Mouse (Mus musculus) MEL (cell line): ENCODE measurements around the gene Shisa6. TPM values are rescaled to one million over a fixed set of nuclear protein-coding genes. Genes with fewer than 3 reads are reported as not detected.

Experiments
- DNase-seq: peaks from one replicate; pipeline ENCODE4 v3.0.0; 2011; ENCODE audit warnings: low read depth, low spot score
- H3K27ac ChIP-seq: 2 replicates; pipeline ENCODE4 v1.5.1; 2012; ENCODE audit warnings: low read depth, mild to moderate bottlenecking, control low read depth, low read length, moderate library complexity; ENCODE audit not compliant: control insufficient read depth
- H3K27me3 ChIP-seq, 2 experiments: fragments of 150-350 bp in 1 of 2; sonication (generic) in 1 of 2; 2 replicates each; pipeline ENCODE4 v1.6.1; 2012; ENCODE audit warnings: low read length in 2 of 2, mild to moderate bottlenecking in 2 of 2, improper control_type of control experiment in 1 of 2, moderate library complexity in 1 of 2; ENCODE audit not compliant: insufficient read depth in 2 of 2, control insufficient read depth in 1 of 2
- H3K36me3 ChIP-seq, 2 experiments: 2 replicates each; pipeline ENCODE4 v1.6.1; 2012 to 2014; ENCODE audit warnings: low read length in 2 of 2, improper control_type of control experiment in 1 of 2, inconsistent platforms in 1 of 2, mild to moderate bottlenecking in 1 of 2; ENCODE audit not compliant: insufficient read depth in 2 of 2, control insufficient read depth in 1 of 2
- H3K4me1 ChIP-seq, 2 experiments: fragments of 150-350 bp in 1 of 2; sonication (generic) in 1 of 2; 2 replicates each; pipeline ENCODE4 v1.6.1; 2012; ENCODE audit warnings: low read length in 2 of 2, improper control_type of control experiment in 1 of 2, mild to moderate bottlenecking in 1 of 2; ENCODE audit not compliant: insufficient read depth in 2 of 2, control insufficient read depth in 1 of 2
- H3K4me3 ChIP-seq, 2 experiments: fragments of 150-350 bp in 1 of 2; sonication (generic) in 1 of 2; 2 replicates each; pipeline ENCODE4 v1.5.1; 2012; ENCODE audit warnings: low read depth in 2 of 2, low read length in 2 of 2, mild to moderate bottlenecking in 2 of 2, moderate library complexity in 2 of 2, control low read depth in 1 of 2, improper control_type of control experiment in 1 of 2; ENCODE audit not compliant: control insufficient read depth in 1 of 2, insufficient read depth in 1 of 2
- H3K79me2 ChIP-seq: 2 replicates; pipeline ENCODE4 v1.6.1; 2012; ENCODE audit warnings: mild to moderate bottlenecking, low read length, moderate library complexity; ENCODE audit not compliant: control insufficient read depth, poor library complexity, insufficient read depth
- H3K9ac ChIP-seq: 2 replicates; pipeline ENCODE4 v1.6.1; 2012; ENCODE audit warnings: low read depth, mild to moderate bottlenecking, control low read depth, low read length, moderate library complexity; ENCODE audit not compliant: control insufficient read depth, poor library complexity, severe bottlenecking
- H3K9me3 ChIP-seq: fragments of 150-350 bp; sonication (generic); replicated peaks from 2 replicates; pipeline ENCODE4 v1.6.1; 2012; ENCODE audit warnings: mild to moderate bottlenecking, low read length, improper control_type of control experiment, moderate library complexity; ENCODE audit not compliant: insufficient read depth
- CHD1 ChIP-seq: IDR thresholded peaks from 2 replicates; pipeline ENCODE4 v1.6.1; 2012; ENCODE audit warnings: low read depth, mild to moderate bottlenecking, inconsistent platforms, low read length, improper control_type of control experiment
- CHD2 ChIP-seq: IDR thresholded peaks from 2 replicates; pipeline ENCODE4 v1.6.1; 2011; ENCODE audit warnings: low read length, improper control_type of control experiment
- ELF1 ChIP-seq: IDR thresholded peaks from 2 replicates; pipeline ENCODE4 v1.6.1; 2014; ENCODE audit warnings: low read depth, mild to moderate bottlenecking, inconsistent platforms, low read length, improper control_type of control experiment, moderate library complexity
- EP300 ChIP-seq, 2 experiments: IDR thresholded peaks; 2 replicates each; pipeline ENCODE4 v1.6.1; 2011; ENCODE audit warnings: improper control_type of control experiment in 2 of 2, low read length in 2 of 2, low read depth in 1 of 2, mild to moderate bottlenecking in 1 of 2
- ETS1 ChIP-seq: IDR thresholded peaks from 2 replicates; pipeline ENCODE4 v1.6.1; 2012; ENCODE audit warnings: low read depth, mild to moderate bottlenecking, inconsistent platforms, low read length, improper control_type of control experiment, moderate library complexity
- GABPA ChIP-seq: IDR thresholded peaks from 2 replicates; pipeline ENCODE4 v1.6.1; 2012; ENCODE audit warnings: low read depth, mild to moderate bottlenecking, inconsistent platforms, low read length, improper control_type of control experiment, moderate library complexity
- GATA1 ChIP-seq: IDR thresholded peaks from 2 replicates; pipeline ENCODE4 v1.6.1; 2011; ENCODE audit warnings: low read depth, low read length, improper control_type of control experiment
- JUND ChIP-seq: IDR thresholded peaks from 2 replicates; pipeline ENCODE4 v1.6.1; 2011; ENCODE audit warnings: low read depth, mild to moderate bottlenecking, improper control_type of control experiment, low read length
- MAX ChIP-seq: IDR thresholded peaks from 2 replicates; pipeline ENCODE4 v1.6.1; 2011; ENCODE audit warnings: low read length, improper control_type of control experiment
- MAZ ChIP-seq: IDR thresholded peaks from 2 replicates; pipeline ENCODE4 v1.6.1; 2012; ENCODE audit warnings: low read depth, mild to moderate bottlenecking, inconsistent platforms, low read length, improper control_type of control experiment
- MXI1 ChIP-seq: IDR thresholded peaks from 2 replicates; pipeline ENCODE4 v1.6.1; 2011; ENCODE audit warnings: mild to moderate bottlenecking, low read depth, low read length, improper control_type of control experiment
- MYB ChIP-seq: IDR thresholded peaks from 2 replicates; pipeline ENCODE4 v1.6.1; 2011; ENCODE audit warnings: mild to moderate bottlenecking, low read depth, low read length, improper control_type of control experiment
- MYC ChIP-seq: IDR thresholded peaks from 2 replicates; pipeline ENCODE4 v1.6.1; 2011; ENCODE audit warnings: low read depth, mild to moderate bottlenecking, low read length, improper control_type of control experiment, moderate library complexity
- NELFE ChIP-seq: IDR thresholded peaks from 2 replicates; pipeline ENCODE4 v1.6.1; 2011; ENCODE audit warnings: low read depth, low read length, improper control_type of control experiment
- POLR2A ChIP-seq, 2 experiments: IDR thresholded peaks; 2 replicates each; pipeline ENCODE4 v1.6.1; 2011 to 2012; ENCODE audit warnings: low read length in 2 of 2, mild to moderate bottlenecking in 2 of 2, control low read depth in 1 of 2, improper control_type of control experiment in 1 of 2, low read depth in 1 of 2, moderate library complexity in 1 of 2; ENCODE audit not compliant: control insufficient read depth in 1 of 2, insufficient read depth in 1 of 2, poor library complexity in 1 of 2
- POLR2AphosphoS2 ChIP-seq: IDR thresholded peaks from 2 replicates; pipeline ENCODE4 v1.6.1; 2011; ENCODE audit warnings: low read length, improper control_type of control experiment
- RAD21 ChIP-seq: IDR thresholded peaks from 2 replicates; pipeline ENCODE4 v1.6.1; 2011; ENCODE audit warnings: mild to moderate bottlenecking, low read depth, low read length, improper control_type of control experiment
- RCOR1 ChIP-seq: IDR thresholded peaks from 2 replicates; pipeline ENCODE4 v1.6.1; 2012; ENCODE audit warnings: low read depth, mild to moderate bottlenecking, inconsistent platforms, low read length, improper control_type of control experiment
- TAL1 ChIP-seq: IDR thresholded peaks from 2 replicates; pipeline ENCODE4 v1.6.1; 2012; ENCODE audit warnings: mild to moderate bottlenecking, inconsistent platforms, low read length, moderate library complexity, mixed read lengths
- USF2 ChIP-seq, 2 experiments: IDR thresholded peaks; 2 replicates each; pipeline ENCODE4 v1.6.1; 2011 to 2012; ENCODE audit warnings: improper control_type of control experiment in 2 of 2, low read length in 2 of 2, borderline replicate concordance in 1 of 2, inconsistent platforms in 1 of 2, low read depth in 1 of 2, mild to moderate bottlenecking in 1 of 2; ENCODE audit not compliant: insufficient read depth in 1 of 2
- ZC3H11A ChIP-seq: IDR thresholded peaks from 2 replicates; pipeline ENCODE4 v1.6.1; 2012; ENCODE audit warnings: low read depth, mild to moderate bottlenecking, inconsistent platforms, low read length, improper control_type of control experiment
- ZKSCAN1 ChIP-seq: IDR thresholded peaks from 2 replicates; pipeline ENCODE4 v1.6.1; 2012; ENCODE audit warnings: low read depth, mild to moderate bottlenecking, inconsistent platforms, low read length, improper control_type of control experiment, moderate library complexity
- ZMIZ1 ChIP-seq: IDR thresholded peaks from 2 replicates; pipeline ENCODE4 v1.6.1; 2012; ENCODE audit warnings: low read depth, mild to moderate bottlenecking, inconsistent platforms, low read length, improper control_type of control experiment, moderate library complexity
- ZNF384 ChIP-seq: IDR thresholded peaks from 2 replicates; pipeline ENCODE4 v1.6.1; 2012; ENCODE audit warnings: low read depth, mild to moderate bottlenecking, inconsistent platforms, low read length, improper control_type of control experiment
- polyA plus RNA-seq, 2 experiments: library from polyadenylated mRNA; stranded (reverse) in 1 of 2; unstranded in 1 of 2; fragments of >175 nt in 1 of 2; fragments of >200 nt in 1 of 2; gene quantifications; 2 replicates each; pipeline versions ENCODE4 v1.2.1 to v1.2.4; 2012; ENCODE audit warnings: low replicate concordance in 2 of 2, low read depth in 1 of 2; ENCODE audit not compliant: insufficient read length in 2 of 2, insufficient read depth in 1 of 2, missing spikeins in 1 of 2
- total RNA-seq: library from RNA; depleted of rRNA; stranded (reverse); fragments of 300-350 nt; gene quantifications from 2 replicates; pipeline ENCODE4 v1.2.3, GENCODE M21; 2012

The Shisa6 gene
- total and polyA plus RNA-seq, 3 experiments: not detected

- H3K36me3 ChIP-seq: no peaks in the 10 kb centered on the region
- H3K27ac ChIP-seq: no peak overlapping the region
Measured at GRCm38 (mm10) chr11:66359811-66360210, 166.0 kb downstream of the Shisa6 start.

GRCm38 (mm10) chr11:66344822-66345221, 180.9 kb downstream of the Shisa6 start:
- H3K36me3 ChIP-seq: no peaks in the 10 kb centered on the region
- H3K9me3 ChIP-seq: no peaks in the 10 kb centered on the region
- no peak overlapping the region for H3K9ac ChIP-seq
- no peak for DNase-seq
- no peak overlapping the region for H3K27ac ChIP-seq
- H3K79me2 ChIP-seq: no peaks in the 10 kb centered on the region
- H3K27me3 ChIP-seq: no peaks in the 10 kb centered on the region
- no peak for TF ChIP-seq GABPA
- TF ChIP-seq RCOR1: no peak
- no peak for TF ChIP-seq ZKSCAN1
- no peak for TF ChIP-seq ZC3H11A
- no peak for TF ChIP-seq MXI1
- TF ChIP-seq MYC: no peak
- no peak for TF ChIP-seq RAD21
- no peak for TF ChIP-seq TAL1
- no peak for TF ChIP-seq ETS1
- H3K4me1 ChIP-seq: no peaks in the 10 kb centered on the region
- H3K4me3 ChIP-seq: no peak overlapping the region

More at GRCm38 (mm10) chr11:66359811-66360210, 166.0 kb downstream of the Shisa6 start:
- TF ChIP-seq POLR2AphosphoS2 (no peak), POLR2A (IDR thresholded peaks at IDR 0.05; ENCODE audit: control insufficient read depth in 1 of 2, insufficient read depth in 1 of 2, low read depth in 1 of 2, low read length in 2 of 2, poor library complexity in 1 of 2) (no peak), ZMIZ1 (no peak), ZC3H11A (no peak), NELFE (no peak), CHD1 (no peak), MAX (no peak), MYC (no peak), CHD2 (no peak), ZNF384 (no peak), ETS1 (no peak), EP300 (IDR thresholded peaks at IDR 0.05; ENCODE audit: low read depth in 1 of 2, low read length in 2 of 2) (no peak), RCOR1 (no peak), MYB (no peak), USF2 (IDR thresholded peaks at IDR 0.05; ENCODE audit: borderline replicate concordance in 1 of 2, insufficient read depth in 1 of 2, low read depth in 1 of 2, low read length in 2 of 2) (no peak), GATA1 (no peak), MXI1 (no peak), MAZ (no peak), JUND (no peak), ELF1 (no peak)
- no peak for DNase-seq
- Histone ChIP-seq H3K9ac (no peak overlapping the region), H3K4me1 (no peaks in the 10 kb centered on the region), H3K4me3 (no peak overlapping the region), H3K9me3 (no peaks in the 10 kb centered on the region), H3K79me2 (no peaks in the 10 kb centered on the region), H3K27me3 (no peaks in the 10 kb centered on the region)
